Mouse (Mus musculus): ENCODE data around the gene Oxnad1. TPM values are rescaled to one million over a fixed set of nuclear protein-coding genes. Genes with fewer than 3 reads are reported as not detected.
"Not testable (repeated sequence)": the region's sequence is repeated elsewhere in the genome, so short reads cannot be mapped to it uniquely, and the experiment has no call there.

The Oxnad1 gene
- polyA plus RNA-seq, 1 experiment from 2014 or later: 12.1 TPM

DNA sequence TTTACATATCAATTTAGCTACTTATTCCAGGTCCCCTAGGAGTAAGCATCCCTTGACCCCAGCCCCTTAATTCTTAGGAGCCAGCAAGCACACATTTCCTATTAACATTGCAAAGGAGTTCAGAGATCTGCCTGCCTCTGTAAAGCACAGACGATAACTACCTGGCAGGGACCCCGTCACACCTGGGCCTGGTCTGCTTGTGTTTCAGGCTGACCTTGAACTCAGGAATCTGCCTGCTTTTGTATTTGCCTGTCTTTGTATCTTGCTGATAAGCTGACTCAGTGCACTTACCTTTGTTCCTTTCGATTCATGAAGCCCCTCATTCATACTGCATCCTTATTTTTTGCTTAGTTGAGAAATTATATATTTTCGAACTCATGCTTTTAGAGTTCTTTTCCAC lies 21.7 kb downstream of the Oxnad1 start:
- no peak overlapping the region for H3K4me2 ChIP-seq (replicated peaks; ENCODE audit: low read depth, low read length)
- H3K9ac ChIP-seq (replicated peaks; ENCODE audit: low read depth): no peak overlapping the region
- no peak for ATAC-seq
- no peak overlapping the region for H3K4me3 ChIP-seq (ENCODE audit: low read depth, low read length)
- H3K27ac ChIP-seq (ENCODE audit: low read length): no peak overlapping the region
- no peak for DNase-seq (ENCODE audit: low spot score)
- no peaks in the 10 kb centered on the region for H3K4me1 ChIP-seq (ENCODE audit: insufficient read depth, low read depth, low read length)
- H3K36me3 ChIP-seq (ENCODE audit: insufficient read depth, low read length): no peaks in the 10 kb centered on the region
- H3K9me3 ChIP-seq (ENCODE audit: low read length): no peaks in the 10 kb centered on the region
- TF ChIP-seq EP300 (IDR thresholded peaks at IDR 0.05) (no peak), CTCF (IDR thresholded peaks at IDR 0.05) (no peak)
- 85% methylated on average over 4 of the region's 4 CpGs for WGBS
- H3K27me3 ChIP-seq (replicated peaks; ENCODE audit: insufficient read depth, low read length): no peaks in the 10 kb centered on the region

DNA sequence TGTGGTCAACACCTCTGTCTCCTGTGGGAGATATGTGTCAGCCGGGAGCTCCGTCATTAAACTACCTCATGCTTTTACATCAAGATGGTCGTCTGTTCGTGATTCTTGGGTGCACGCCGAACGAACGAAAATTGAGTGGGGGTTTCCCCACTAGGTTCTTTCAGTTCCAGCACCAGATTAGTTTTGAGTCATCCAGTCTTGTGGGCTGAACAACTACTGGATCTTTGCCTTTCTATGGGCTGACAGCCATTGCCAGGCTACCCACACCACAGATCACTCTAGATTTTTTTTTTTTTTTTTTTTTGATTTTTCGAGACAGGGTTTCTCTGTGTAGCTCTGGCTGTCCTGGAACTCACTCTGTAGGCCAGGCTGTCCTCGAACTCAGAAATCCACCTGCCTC lies 26.9 kb downstream of the Oxnad1 start:
- WGBS: 91% methylated on average over 10 of the region's 10 CpGs
- not testable (repeated sequence) for H3K9ac ChIP-seq (replicated peaks; ENCODE audit: low read depth); H3K9me3 ChIP-seq (ENCODE audit: low read length); H3K4me2 ChIP-seq (replicated peaks; ENCODE audit: low read depth, low read length); H3K4me3 ChIP-seq (ENCODE audit: low read depth, low read length); DNase-seq (ENCODE audit: low spot score); ATAC-seq; H3K36me3 ChIP-seq (ENCODE audit: insufficient read depth, low read length); H3K27ac ChIP-seq (ENCODE audit: low read length); H3K4me1 ChIP-seq (ENCODE audit: insufficient read depth, low read depth, low read length); H3K27me3 ChIP-seq (replicated peaks; ENCODE audit: insufficient read depth, low read length)

DNA sequence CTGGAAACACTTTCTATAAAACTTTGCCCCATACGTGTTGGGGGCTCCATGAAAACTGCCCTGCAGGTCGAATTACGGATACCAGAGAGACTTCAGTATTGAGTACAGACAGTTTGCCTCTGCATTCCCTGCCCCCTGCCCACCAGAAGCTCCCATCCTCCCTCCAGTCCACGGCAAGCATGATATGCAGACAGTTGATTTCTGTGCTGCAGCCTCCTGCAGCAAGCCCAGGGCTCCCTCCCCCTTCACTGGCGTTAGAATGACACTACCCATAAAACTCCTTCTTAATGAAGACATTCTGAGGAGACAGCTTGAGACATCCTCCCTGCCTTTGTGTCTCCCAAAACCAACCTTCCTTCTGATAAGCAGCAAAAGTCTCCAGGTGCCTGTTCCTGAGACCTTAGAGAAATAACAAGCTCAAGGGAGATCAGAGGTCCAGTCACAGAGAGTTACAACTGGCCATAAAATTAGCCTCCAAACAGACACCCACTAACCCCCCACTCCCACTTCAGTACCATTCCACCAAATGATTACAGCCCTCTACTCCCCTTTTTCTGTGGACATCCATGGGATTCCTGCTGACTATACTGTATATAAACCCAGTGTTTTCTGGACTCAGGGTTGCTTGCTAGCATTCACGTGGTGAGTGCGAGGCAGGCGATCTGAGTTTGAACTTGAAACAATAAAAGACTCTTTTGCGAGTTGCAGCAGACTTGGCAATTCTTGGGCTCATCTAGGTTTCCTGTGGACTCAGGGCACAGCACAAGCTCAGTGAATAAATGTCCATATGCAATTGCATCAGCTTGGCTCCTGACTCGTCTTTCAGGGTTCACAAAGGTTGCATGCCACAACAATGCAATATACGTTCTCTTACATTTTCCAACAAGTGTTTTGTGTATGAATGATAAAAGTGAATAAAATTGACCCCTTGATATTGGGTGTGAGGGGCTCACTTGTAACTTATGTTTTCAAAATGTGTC lies 36.1 kb downstream of the Oxnad1 start:
- TF ChIP-seq CTCF (IDR thresholded peaks at IDR 0.05) (no peak), EP300 (IDR thresholded peaks at IDR 0.05) (no peak)
- Histone ChIP-seq H3K4me2 (replicated peaks; ENCODE audit: low read depth, low read length) (no peak overlapping the region), H3K36me3 (ENCODE audit: insufficient read depth, low read length) (no peaks in the 10 kb centered on the region), H3K9ac (replicated peaks; ENCODE audit: low read depth) (no peak overlapping the region), H3K4me3 (ENCODE audit: low read depth, low read length) (no peak overlapping the region), H3K4me1 (ENCODE audit: insufficient read depth, low read depth, low read length) (no peaks in the 10 kb centered on the region), H3K27me3 (replicated peaks; ENCODE audit: insufficient read depth, low read length) (no peaks in the 10 kb centered on the region), H3K9me3 (ENCODE audit: low read length) (no peaks in the 10 kb centered on the region), H3K27ac (ENCODE audit: low read length) (no peak overlapping the region)
- peak; percentile 25 for DNase-seq (ENCODE audit: low spot score)
- 61% methylated on average over 11 of the region's 11 CpGs for WGBS
- peak; percentile 46 for ATAC-seq

DNA sequence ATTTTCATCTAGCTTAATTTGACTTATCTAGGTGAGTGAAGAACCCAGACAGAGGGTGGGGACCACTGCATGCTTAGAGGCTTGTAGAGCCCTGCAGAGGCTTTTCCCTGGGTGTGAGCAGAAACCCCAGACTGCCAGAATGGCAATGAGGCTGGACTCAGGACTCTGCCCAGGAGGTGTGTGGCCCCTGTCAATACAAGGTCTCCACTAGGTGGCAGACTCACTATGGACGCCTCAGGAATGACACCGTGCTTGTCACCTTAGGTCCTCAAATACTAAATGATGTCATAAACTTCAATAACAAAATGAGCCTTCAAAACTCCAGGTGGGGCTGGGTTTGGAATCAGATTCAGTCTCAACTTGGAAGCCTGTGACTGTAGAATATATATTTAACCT lies 36.7 kb downstream of the Oxnad1 start:
- Histone ChIP-seq H3K4me3 (ENCODE audit: low read depth, low read length) (no peak overlapping the region), H3K36me3 (ENCODE audit: insufficient read depth, low read length) (no peaks in the 10 kb centered on the region), H3K9ac (replicated peaks; ENCODE audit: low read depth) (no peak overlapping the region), H3K4me2 (replicated peaks; ENCODE audit: low read depth, low read length) (no peak overlapping the region), H3K9me3 (ENCODE audit: low read length) (no peaks in the 10 kb centered on the region), H3K27me3 (replicated peaks; ENCODE audit: insufficient read depth, low read length) (no peaks in the 10 kb centered on the region), H3K4me1 (ENCODE audit: insufficient read depth, low read depth, low read length) (no peaks in the 10 kb centered on the region), H3K27ac (ENCODE audit: low read length) (no peak overlapping the region)
- DNase-seq (ENCODE audit: low spot score): peak; percentile 47
- peak; percentile 33; the same call in 1 of the 2 replicates for ATAC-seq
- WGBS: 48% methylated on average over 2 of the region's 2 CpGs
- TF ChIP-seq CTCF (IDR thresholded peaks at IDR 0.05) (peak; percentile 67), EP300 (IDR thresholded peaks at IDR 0.05) (no peak)

DNA sequence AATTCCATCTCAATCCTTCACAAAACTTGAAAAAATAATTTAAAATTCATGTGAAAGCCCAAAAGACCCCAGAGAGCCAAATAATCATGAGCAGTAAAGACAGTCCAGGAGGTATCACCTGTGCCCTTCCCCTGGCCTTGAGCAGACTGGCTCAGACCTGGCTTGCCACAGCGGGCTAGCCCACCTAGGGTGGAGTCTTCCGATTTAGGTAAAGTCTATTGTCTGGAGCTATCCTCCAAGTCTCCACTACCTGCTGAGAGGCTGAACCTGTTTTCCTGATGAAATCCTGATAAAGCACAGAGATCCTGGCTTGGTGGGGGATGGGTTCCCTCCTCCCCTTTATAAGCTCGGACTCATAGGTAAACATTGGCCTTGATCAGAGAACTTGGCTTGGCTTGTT lies 39.1 kb downstream of the Oxnad1 start:
- TF ChIP-seq EP300 (IDR thresholded peaks at IDR 0.05) (no peak), CTCF (IDR thresholded peaks at IDR 0.05) (no peak)
- ATAC-seq: no peak
- DNase-seq (ENCODE audit: low spot score): no peak
- Histone ChIP-seq H3K9me3 (ENCODE audit: low read length) (no peaks in the 10 kb centered on the region), H3K9ac (replicated peaks; ENCODE audit: low read depth) (no peak overlapping the region), H3K27ac (ENCODE audit: low read length) (no peak overlapping the region), H3K36me3 (ENCODE audit: insufficient read depth, low read length) (no peaks in the 10 kb centered on the region), H3K4me1 (ENCODE audit: insufficient read depth, low read depth, low read length) (no peaks in the 10 kb centered on the region), H3K27me3 (replicated peaks; ENCODE audit: insufficient read depth, low read length) (no peaks in the 10 kb centered on the region), H3K4me3 (ENCODE audit: low read depth, low read length) (no peak overlapping the region), H3K4me2 (replicated peaks; ENCODE audit: low read depth, low read length) (no peak overlapping the region)
- WGBS: 60% methylated on average over 3 of the region's 3 CpGs

DNA sequence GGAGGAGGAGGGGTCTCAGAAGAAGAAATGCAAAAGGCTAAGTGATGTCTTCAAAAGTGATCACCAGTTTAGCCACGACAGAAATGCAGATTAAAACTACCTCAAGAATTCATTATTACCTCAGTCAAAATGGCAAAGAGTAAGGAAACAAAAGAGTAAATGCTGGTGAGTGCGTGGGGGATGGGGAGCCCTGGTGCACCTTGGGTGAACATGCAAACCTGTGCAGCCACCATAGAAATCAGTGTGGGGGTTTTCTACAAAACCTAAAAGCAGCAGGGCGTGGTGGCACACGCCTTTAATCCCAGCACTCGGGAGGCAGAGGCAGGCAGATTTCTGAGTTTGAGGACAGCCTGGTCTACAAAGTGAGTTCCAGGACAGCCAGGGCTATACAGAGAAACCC lies 40.1 kb downstream of the Oxnad1 start:
- H3K9me3 ChIP-seq (ENCODE audit: low read length); H3K36me3 ChIP-seq (ENCODE audit: insufficient read depth, low read length); H3K4me1 ChIP-seq (ENCODE audit: insufficient read depth, low read depth, low read length); H3K27ac ChIP-seq (ENCODE audit: low read length); H3K4me3 ChIP-seq (ENCODE audit: low read depth, low read length); H3K9ac ChIP-seq (replicated peaks; ENCODE audit: low read depth); H3K4me2 ChIP-seq (replicated peaks; ENCODE audit: low read depth, low read length); ATAC-seq; H3K27me3 ChIP-seq (replicated peaks; ENCODE audit: insufficient read depth, low read length); DNase-seq (ENCODE audit: low spot score): not testable (repeated sequence)
- WGBS: 79% methylated on average over 5 of the region's 5 CpGs

Data from lung, postnatal 0 days (tissue).